Mouse (Mus musculus) liver, embryonic 15.5 days (tissue): ENCODE data around the gene Ip6k1. TPM values are rescaled to one million over a fixed set of nuclear protein-coding genes. Genes with fewer than 3 reads are reported as not detected.

Experiments used
- ATAC-seq: fragments of 200-750 bp; cut with Nextera tagmentation; 2 replicates; pipeline ENCODE4 v1.8.0; 2017; ENCODE audit warnings: moderate number of reproducible peaks, mild to moderate bottlenecking, moderate library complexity; ENCODE audit not compliant: insufficient read depth
- H3K27ac ChIP-seq: fragments of 300-500 bp; sonication (generic); replicated peaks from 2 replicates; pipeline ENCODE4 v1.5.1; 2015; ENCODE audit warnings: mild to moderate bottlenecking, inconsistent platforms
- H3K27me3 ChIP-seq: fragments of 300-500 bp; sonication (generic); 2 replicates; pipeline ENCODE4 v1.6.1; 2015; ENCODE audit warnings: mild to moderate bottlenecking, inconsistent platforms
- H3K36me3 ChIP-seq: fragments of 300-500 bp; sonication (generic); replicated peaks from 2 replicates; pipeline ENCODE4 v1.6.1; 2015; ENCODE audit warnings: moderate library complexity, mild to moderate bottlenecking, inconsistent platforms
- H3K4me1 ChIP-seq: fragments of 300-500 bp; sonication (generic); replicated peaks from 2 replicates; pipeline ENCODE4 v1.6.1; 2015; ENCODE audit warnings: inconsistent platforms
- H3K4me2 ChIP-seq: fragments of 300-500 bp; sonication (generic); 2 replicates; pipeline ENCODE4 v1.6.1; 2015; ENCODE audit warnings: moderate library complexity, mild to moderate bottlenecking, inconsistent platforms
- H3K4me3 ChIP-seq: fragments of 300-500 bp; sonication (generic); replicated peaks from 2 replicates; pipeline ENCODE4 v1.5.1; 2015; ENCODE audit warnings: mild to moderate bottlenecking, inconsistent platforms
- H3K9ac ChIP-seq: fragments of 300-500 bp; sonication (generic); 2 replicates; pipeline ENCODE4 v1.6.1; 2015; ENCODE audit warnings: moderate library complexity, mild to moderate bottlenecking, inconsistent platforms
- H3K9me3 ChIP-seq: fragments of 300-500 bp; sonication (generic); replicated peaks from 2 replicates; pipeline ENCODE4 v1.6.1; 2016; ENCODE audit warnings: inconsistent platforms
- WGBS: fragments of 180-500 bp; shearing (Covaris S2); methylation state at CpG from one replicate; pipeline ENCODE4 v1.1.7; 2015; ENCODE audit warnings: mixed read lengths; ENCODE audit not compliant: insufficient replicate concordance; 5-methylcytosine and 5-hydroxymethylcytosine counted together
- microRNA-seq: library from miRNA; unstranded; fragments of <30 nt; microRNA quantifications from one replicate; pipeline ENCODE4, GENCODE M21; 2016
- polyA plus RNA-seq: library from polyadenylated mRNA; unstranded; fragments of >200 nt; fragmentation: Nextera tagmentation; extraction: Ambion mirVana; gene quantifications from 2 replicates; pipeline ENCODE4 v1.2.1, GENCODE M21; 2015

Gene Ip6k1
- polyA plus RNA-seq, 1 experiment from 2014 or later = 35.3 TPM

DNA sequence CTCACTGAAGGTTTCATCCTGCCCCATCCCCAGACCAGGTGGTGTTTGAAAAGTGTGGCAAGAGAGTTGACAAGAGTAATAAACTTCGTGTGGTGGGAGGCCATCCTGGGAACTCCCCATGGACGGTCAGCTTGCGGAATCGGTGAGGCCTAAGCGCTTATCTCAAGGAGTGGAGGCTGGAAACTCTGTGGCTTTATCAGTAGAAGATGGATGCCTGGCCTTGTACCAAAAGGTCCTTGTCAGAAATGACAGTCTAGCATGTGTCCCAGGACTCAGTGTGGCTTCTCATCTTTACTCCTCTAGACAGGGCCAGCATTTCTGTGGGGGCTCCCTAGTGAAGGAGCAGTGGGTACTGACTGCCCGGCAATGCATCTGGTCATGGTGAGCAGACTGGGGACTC is 81.3 kb downstream of the Ip6k1 start:
- H3K4me3 ChIP-seq = peak overlapping the region; percentile 44
- H3K4me1 ChIP-seq = peaks cover 92% of the 10 kb centered on the region
- peak overlapping the region; percentile 89 for H3K9ac ChIP-seq
- H3K9me3 ChIP-seq = no peaks in the 10 kb centered on the region
- no peak for ATAC-seq
- H3K27ac ChIP-seq = peak overlapping the region; percentile 99
- peak overlapping the region; percentile 85 for H3K4me2 ChIP-seq
- 32% methylated on average over 6 of the region's 6 CpGs for WGBS
- peaks cover 3% of the 10 kb centered on the region; the same call in 1 of the 2 replicates for H3K27me3 ChIP-seq
- H3K36me3 ChIP-seq = peaks cover 71% of the 10 kb centered on the region

DNA sequence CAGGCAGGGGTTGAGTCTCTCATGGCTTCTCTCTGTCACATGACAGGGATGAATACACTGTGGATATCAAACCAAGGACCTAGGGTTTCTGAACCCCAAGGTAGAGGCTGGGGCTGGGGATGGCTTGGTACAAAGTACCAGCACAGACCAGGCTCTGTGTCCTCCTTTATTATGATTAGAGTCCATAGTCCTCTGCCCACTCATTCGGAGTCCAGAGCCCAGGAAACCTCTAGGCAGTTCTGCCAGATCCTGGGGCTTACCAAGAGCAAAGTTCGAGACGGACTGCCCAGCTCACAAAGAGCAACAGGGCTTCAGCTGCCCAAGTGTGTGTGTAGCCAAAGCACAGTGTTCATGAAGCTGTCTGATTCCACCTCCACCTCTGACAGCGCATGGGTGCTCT is 83.0 kb downstream of the Ip6k1 start:
- Histone ChIP-seq H3K4me1 (peaks cover 98% of the 10 kb centered on the region), H3K4me2 (peak overlapping the region; percentile 85), H3K27ac (peak overlapping the region; percentile 99), H3K27me3 (peaks cover 3% of the 10 kb centered on the region; the same call in 1 of the 2 replicates), H3K36me3 (peaks cover 88% of the 10 kb centered on the region), H3K9ac (peak overlapping the region; percentile 26), H3K9me3 (no peaks in the 10 kb centered on the region), H3K4me3 (peak overlapping the region; percentile 17; the same call in 1 of the 2 replicates)
- no peak for ATAC-seq
- 87% methylated on average over 4 of the region's 4 CpGs for WGBS

DNA sequence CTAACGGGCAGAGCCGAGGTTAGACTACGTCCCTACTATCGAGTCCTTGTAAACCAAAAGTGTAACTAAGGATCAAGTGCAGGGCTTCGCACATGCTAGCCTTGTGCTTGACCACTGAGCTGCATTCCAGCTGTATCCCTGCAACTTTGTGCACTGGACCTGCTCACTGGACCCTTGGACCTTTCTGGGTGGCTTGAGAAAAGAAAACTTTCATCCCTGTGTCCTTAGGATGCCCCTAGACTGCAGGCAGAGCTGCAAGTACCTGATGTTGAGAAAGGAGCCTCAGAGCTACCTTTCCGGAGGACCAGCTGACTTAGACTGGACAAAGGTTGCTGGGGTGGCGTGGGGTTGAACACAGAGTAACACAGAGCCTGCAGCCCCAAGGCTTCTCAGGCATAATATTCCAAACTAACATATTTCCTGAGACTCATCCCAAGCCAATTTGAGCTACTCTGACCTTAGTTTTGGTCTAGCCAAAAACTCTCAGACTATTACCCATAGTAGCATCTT is 88.4 kb downstream of the Ip6k1 start:
- no peak overlapping the region for H3K4me2 ChIP-seq
- no peak overlapping the region for H3K9ac ChIP-seq
- H3K4me1 ChIP-seq = peaks cover 79% of the 10 kb centered on the region
- no peak overlapping the region; the same call in 1 of the 2 replicates for H3K27ac ChIP-seq
- WGBS = 90% methylated on average over 7 of the region's 7 CpGs
- no peak for ATAC-seq
- no peaks in the 10 kb centered on the region for H3K27me3 ChIP-seq
- no peak overlapping the region for H3K4me3 ChIP-seq
- no peaks in the 10 kb centered on the region for H3K9me3 ChIP-seq
- H3K36me3 ChIP-seq = peaks cover 74% of the 10 kb centered on the region

DNA sequence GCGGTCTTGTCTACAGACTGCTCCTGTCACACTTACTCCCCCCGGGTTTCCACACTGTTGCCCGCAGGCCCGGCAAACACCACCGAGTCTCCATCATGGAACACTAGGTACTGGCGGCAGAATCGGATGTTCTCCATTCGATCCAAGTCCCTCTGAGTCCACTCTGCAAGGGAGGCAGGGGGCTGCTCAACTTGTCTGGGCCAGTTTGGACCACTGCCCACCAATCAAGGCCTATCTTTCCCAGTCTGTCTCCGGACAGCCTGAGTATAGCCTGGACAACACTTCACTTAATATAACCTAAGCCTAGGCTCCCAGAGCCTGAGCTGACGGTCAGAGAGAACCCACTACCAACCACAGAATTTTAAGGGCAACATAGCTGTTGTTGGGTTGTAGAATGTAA is 91.3 kb downstream of the Ip6k1 start:
- Histone ChIP-seq H3K9me3 (no peaks in the 10 kb centered on the region), H3K9ac (peak overlapping the region; percentile 92), H3K4me1 (peaks cover 76% of the 10 kb centered on the region), H3K36me3 (peaks cover 45% of the 10 kb centered on the region), H3K4me2 (peak overlapping the region; percentile 81), H3K27me3 (no peaks in the 10 kb centered on the region), H3K4me3 (peak overlapping the region; percentile 80), H3K27ac (peak overlapping the region; percentile 99)
- 53% methylated on average over 10 of the region's 10 CpGs for WGBS
- no peak for ATAC-seq

DNA sequence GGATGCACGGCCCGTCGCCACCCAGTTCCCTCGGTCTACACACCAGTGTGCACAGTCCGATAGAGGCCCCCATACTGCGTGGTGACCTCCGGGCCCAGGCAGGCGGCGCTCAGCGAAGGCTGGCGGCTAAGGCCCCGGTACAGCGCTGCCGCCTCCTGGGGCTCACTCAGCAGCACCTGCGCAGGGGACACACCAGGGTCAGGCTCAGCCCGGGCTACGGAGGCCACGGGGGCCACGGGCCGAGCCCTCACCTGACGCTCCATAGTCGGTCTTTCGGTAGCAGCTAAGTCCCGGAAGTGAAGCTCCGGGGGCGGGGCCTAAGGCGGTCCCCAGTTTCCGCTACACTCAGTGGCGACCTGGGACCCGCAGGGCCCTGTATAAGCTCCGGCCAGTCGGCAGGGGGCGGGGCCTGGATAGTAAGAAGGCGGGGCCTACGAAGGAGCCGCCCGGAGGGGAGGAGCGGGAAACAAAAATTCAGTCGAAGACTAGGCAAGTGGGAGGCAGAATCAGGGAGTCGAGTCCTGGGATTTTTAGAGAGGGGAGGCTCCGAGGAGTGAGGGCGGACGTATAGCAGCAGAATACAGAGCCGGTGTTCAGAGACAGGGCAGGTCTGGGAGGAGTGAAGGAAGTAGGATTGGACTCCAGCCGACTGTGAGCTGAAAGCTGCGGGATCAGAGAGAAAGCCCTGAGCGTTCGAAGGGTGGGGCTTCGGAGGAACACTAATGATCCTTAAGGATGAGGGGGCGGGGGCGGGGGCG is 92.1 kb downstream of the Ip6k1 start, which contains the start of gene Apeh:
Apeh (minus strand) TSS at position 423 of the 758 bp plus-strand sequence.
- H3K27ac ChIP-seq = peak within 1 kb of the TSS; percentile 99
- under 1% methylated on average over 52 of the region's 52 CpGs for WGBS
- H3K4me1 ChIP-seq = peaks cover 78% of the 10 kb centered on the region
- H3K4me2 ChIP-seq = peak within 1 kb of the TSS; percentile 81
- H3K4me3 ChIP-seq = peak within 1 kb of the TSS; percentile 80
- peaks cover 41% of the 10 kb centered on the region for H3K36me3 ChIP-seq
- H3K9me3 ChIP-seq = no peaks in the 10 kb centered on the region
- peak; percentile 86 for ATAC-seq
- H3K9ac ChIP-seq = peak within 1 kb of the TSS; percentile 92
- H3K27me3 ChIP-seq = no peaks in the 10 kb centered on the region

DNA sequence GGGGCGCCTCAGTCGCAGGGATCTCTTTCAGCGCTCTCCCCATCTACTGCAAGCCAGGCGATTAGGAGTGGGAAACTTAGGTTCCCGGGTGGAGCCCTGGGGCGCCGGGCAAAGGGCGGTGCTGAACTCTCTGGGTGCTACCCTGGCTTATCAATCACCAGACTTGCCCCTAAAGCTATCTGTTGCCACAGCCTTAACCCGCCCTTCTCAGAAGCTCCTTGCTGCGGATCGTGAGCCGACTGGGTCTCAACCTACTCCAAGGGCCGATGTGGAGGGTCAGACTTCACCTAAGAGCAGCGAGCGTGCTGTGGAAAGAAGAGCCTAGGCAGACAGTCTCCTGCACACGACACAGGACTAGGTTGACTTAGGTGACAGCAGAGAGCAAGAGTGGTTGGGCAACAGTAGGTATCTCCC is 92.7 kb downstream of the Ip6k1 start:
- H3K4me3 ChIP-seq = peak overlapping the region; percentile 80
- peak overlapping the region; percentile 99 for H3K27ac ChIP-seq
- under 1% methylated on average over 16 of the region's 16 CpGs for WGBS
- H3K4me2 ChIP-seq = peak overlapping the region; percentile 81
- peaks cover 78% of the 10 kb centered on the region for H3K4me1 ChIP-seq
- no peaks in the 10 kb centered on the region for H3K9me3 ChIP-seq
- peak overlapping the region; percentile 80 for H3K9ac ChIP-seq
- ATAC-seq = peak; percentile 85
- H3K27me3 ChIP-seq = no peaks in the 10 kb centered on the region
- peaks cover 41% of the 10 kb centered on the region for H3K36me3 ChIP-seq

DNA sequence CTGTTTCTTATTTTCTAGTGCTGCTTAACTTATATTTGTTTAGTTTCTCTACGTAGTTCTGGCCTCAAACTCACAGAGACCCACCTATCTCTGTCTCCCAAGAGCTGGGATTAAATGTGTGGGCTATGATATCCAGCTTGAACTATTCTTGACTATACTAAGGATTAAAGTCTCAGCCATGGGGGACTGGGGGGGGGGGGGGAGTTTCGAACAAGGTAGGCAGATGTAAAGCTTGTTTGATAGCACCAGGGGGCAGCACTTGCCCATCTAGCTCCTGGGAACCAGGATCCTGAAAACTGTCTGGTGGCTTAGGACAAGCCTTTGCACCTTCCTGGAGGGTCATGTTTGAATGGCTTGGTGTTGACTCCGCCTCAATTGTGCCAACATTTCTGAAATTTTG is 93.2 kb downstream of the Ip6k1 start:
- Histone ChIP-seq H3K27ac (peak overlapping the region; percentile 99), H3K9me3 (no peaks in the 10 kb centered on the region), H3K9ac (peak overlapping the region; percentile 80), H3K4me2 (peak overlapping the region; percentile 81), H3K36me3 (peaks cover 36% of the 10 kb centered on the region), H3K4me3 (peak overlapping the region; percentile 80), H3K27me3 (no peaks in the 10 kb centered on the region), H3K4me1 (peaks cover 74% of the 10 kb centered on the region)
- peak; percentile 11; the same call in 1 of the 2 replicates for ATAC-seq
- 3% methylated on average over 3 of the region's 3 CpGs for WGBS

DNA sequence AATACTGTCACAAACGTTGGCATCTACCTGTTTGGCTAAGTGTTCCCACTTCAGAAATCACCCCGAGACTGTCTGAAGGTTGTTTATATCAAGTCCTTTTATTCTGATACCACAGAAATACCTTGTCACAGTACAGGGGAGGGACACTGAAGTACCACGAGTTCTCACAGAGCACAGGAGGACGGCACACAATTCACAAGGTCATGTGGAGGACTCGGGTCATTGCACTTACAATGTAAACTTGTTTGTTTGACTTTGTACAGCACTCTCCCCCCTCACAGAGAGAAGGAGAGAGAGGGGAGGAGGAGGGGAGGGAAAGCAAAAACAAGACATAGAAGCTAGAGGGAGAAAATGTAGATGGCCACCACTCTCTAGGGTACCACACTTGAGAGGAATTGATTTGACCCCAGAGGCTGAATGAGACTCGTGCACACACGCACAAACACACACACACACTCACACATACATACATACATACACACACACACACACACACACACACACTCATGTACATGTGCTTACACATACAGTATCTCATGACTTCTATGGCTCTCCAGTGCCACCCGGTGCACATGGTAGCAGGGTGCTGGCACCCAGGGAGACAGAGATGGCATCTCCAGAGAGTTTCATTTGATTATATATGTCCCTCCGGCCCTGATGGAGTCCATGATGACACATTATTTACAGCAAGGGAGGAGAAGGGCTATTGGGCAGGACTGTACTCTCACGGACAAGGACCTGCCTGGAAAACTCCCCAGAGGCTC is 93.8 kb downstream of the Ip6k1 start:
- peak overlapping the region; percentile 99 for H3K27ac ChIP-seq
- H3K27me3 ChIP-seq = no peaks in the 10 kb centered on the region
- peaks cover 35% of the 10 kb centered on the region for H3K36me3 ChIP-seq
- peaks cover 73% of the 10 kb centered on the region for H3K4me1 ChIP-seq
- peak overlapping the region; percentile 81 for H3K4me2 ChIP-seq
- peak overlapping the region; percentile 80 for H3K4me3 ChIP-seq
- peak overlapping the region; percentile 80 for H3K9ac ChIP-seq
- ATAC-seq = no peak
- WGBS = 39% methylated on average over 10 of the region's 10 CpGs
- no peaks in the 10 kb centered on the region for H3K9me3 ChIP-seq

Small RNA genes lying within 50 kb of the gene (microRNA-seq; reads per million reads assigned to microRNA genes)
- 2.0 reads per million for gene Mir7088

Other genes starting within 250 kb of the Ip6k1 start
- 63.8 and 72.0 TPM in 2 replicates for gene Rbm5, start 231.5 kb upstream of the Ip6k1 start, polyA plus RNA-seq
- 26.1 and 27.7 TPM in 2 replicates for gene Rbm6, start 129.3 kb upstream of the Ip6k1 start, polyA plus RNA-seq
- 3.9 and 5.0 TPM in 2 replicates for gene Mon1a, start 114.3 kb upstream of the Ip6k1 start, polyA plus RNA-seq
- 0.85 and 1.4 TPM in 2 replicates for gene Mst1r, start 95.6 kb upstream of the Ip6k1 start, polyA plus RNA-seq
- not detected in 2 replicates for gene Actl11, start 74.0 kb upstream of the Ip6k1 start, polyA plus RNA-seq
- gene Camkv, start 66.8 kb upstream of the Ip6k1 start, polyA plus RNA-seq = 0.08 and 0.09 TPM in 2 replicates
- 12.6 and 14.6 TPM in 2 replicates for gene Traip, start 52.4 kb upstream of the Ip6k1 start, polyA plus RNA-seq
- gene Uba7, start 27.0 kb upstream of the Ip6k1 start, polyA plus RNA-seq = 55.7 and 60.1 TPM in 2 replicates
- gene Gm20661, start 19.4 kb upstream of the Ip6k1 start, polyA plus RNA-seq = 0.54 and 0.66 TPM in 2 replicates
- gene Inka1, start 16.6 kb upstream of the Ip6k1 start, polyA plus RNA-seq = 50.5 and 50.8 TPM in 2 replicates
- 1.1 and 1.5 TPM in 2 replicates for gene Cdhr4, start 10.0 kb upstream of the Ip6k1 start, polyA plus RNA-seq
- not detected in 2 replicates for gene Gm20662, start 6.2 kb upstream of the Ip6k1 start, polyA plus RNA-seq
- 15.3 and 16.3 TPM in 2 replicates for gene Gmppb, start 46.7 kb downstream of the Ip6k1 start, polyA plus RNA-seq
- gene Amigo3, start 50.7 kb downstream of the Ip6k1 start, polyA plus RNA-seq = 1.5 and 1.8 TPM in 2 replicates
- gene Mst1, start 77.9 kb downstream of the Ip6k1 start, polyA plus RNA-seq = 41.1 and 51.2 TPM in 2 replicates
- 100 and 123 TPM in 2 replicates for gene Rnf123, start 80.8 kb downstream of the Ip6k1 start, polyA plus RNA-seq
- gene Apeh, start 92.1 kb downstream of the Ip6k1 start, polyA plus RNA-seq = 194 and 242 TPM in 2 replicates
- 1.4 TPM in 2 replicates for gene Bsn, start 187.9 kb downstream of the Ip6k1 start, polyA plus RNA-seq